Mouse (Mus musculus) stomach, embryonic 16.5 days (tissue): ENCODE results near the gene Lin54. TPM values are rescaled to one million over a fixed set of nuclear protein-coding genes. Genes with fewer than 3 reads are reported as not detected.

Experiments used
- ATAC-seq: fragments of 200-750 bp; cut with Nextera tagmentation; 2 replicates; pipeline ENCODE4 v1.8.0; 2017; ENCODE audit warnings: moderate number of reproducible peaks, moderate TSS enrichment; ENCODE audit not compliant: insufficient read depth, low FRiP score
- H3K27ac ChIP-seq: fragments of 300-500 bp; sonication (generic); 2 replicates; pipeline ENCODE4 v1.5.1; 2014; ENCODE audit warnings: low read length
- H3K27me3 ChIP-seq: fragments of 300-500 bp; sonication (generic); 2 replicates; pipeline ENCODE4 v1.6.1; 2014; ENCODE audit warnings: low read length, control low read depth, mixed read lengths; ENCODE audit not compliant: control insufficient read depth, insufficient read depth
- H3K36me3 ChIP-seq: fragments of 300-500 bp; sonication (generic); 2 replicates; pipeline ENCODE4 v1.6.1; 2014; ENCODE audit warnings: low read length; ENCODE audit not compliant: control insufficient read depth, insufficient read depth
- H3K4me1 ChIP-seq: fragments of 300-500 bp; sonication (generic); 2 replicates; pipeline ENCODE4 v1.6.1; 2014; ENCODE audit warnings: low read length, control low read depth, mixed read lengths; ENCODE audit not compliant: control insufficient read depth, insufficient read depth
- H3K4me2 ChIP-seq: fragments of 300-500 bp; sonication (generic); 2 replicates; pipeline ENCODE4 v1.6.1; 2014; ENCODE audit warnings: low read depth, low read length, mixed read lengths
- H3K4me3 ChIP-seq: fragments of 300-500 bp; sonication (generic); replicated peaks from 2 replicates; pipeline ENCODE4 v1.5.1; 2014; ENCODE audit warnings: mild to moderate bottlenecking, low read length
- H3K9ac ChIP-seq: fragments of 300-500 bp; sonication (generic); 2 replicates; pipeline ENCODE4 v1.6.1; 2014; ENCODE audit warnings: low read length
- H3K9me3 ChIP-seq: fragments of 300-500 bp; sonication (generic); replicated peaks from 2 replicates; pipeline ENCODE4 v1.6.1; 2016; ENCODE audit warnings: low read length, control low read depth; ENCODE audit not compliant: control insufficient read depth
- whole genome bisulfite sequencing: fragments of 180-500 bp; shearing (Covaris S2); extraction: QIAGEN DNeasy Blood & Tissue Kit; methylation state at CpG from one replicate; pipeline ENCODE4 v1.1.7; 2014; 5-methylcytosine and 5-hydroxymethylcytosine counted together
- polyA plus RNA-seq: library from polyadenylated mRNA; unstranded; fragments of >200 nt; fragmentation: Nextera tagmentation; extraction: Ambion mirVana; gene quantifications from 2 replicates; pipeline ENCODE4 v1.2.1, GENCODE M21; 2015

The Lin54 gene
- polyA plus RNA-seq, 1 experiment from 2014 or later = 12.7 TPM

DNA sequence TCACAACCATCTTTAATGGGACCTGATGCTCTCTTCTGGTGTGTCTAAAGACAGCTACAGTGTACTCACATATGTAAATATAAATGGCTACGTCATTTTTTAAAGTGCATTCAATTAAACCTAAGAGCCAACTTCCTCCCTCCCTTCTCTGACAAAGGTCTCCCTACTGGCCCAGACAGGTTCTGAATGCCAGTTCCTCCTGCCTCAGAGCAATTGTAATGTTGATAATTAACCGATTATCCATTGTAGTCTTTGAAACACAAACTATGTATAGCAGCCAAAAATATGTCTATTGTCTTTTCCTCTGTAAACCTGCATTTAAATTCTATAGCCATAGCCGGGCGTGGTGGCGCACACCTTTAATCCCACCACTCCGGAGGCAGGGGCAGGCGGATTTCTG, 33.1 kb downstream of the Lin54 start:
- Histone ChIP-seq H3K27ac (no peak overlapping the region), H3K27me3 (no peaks in the 10 kb centered on the region), H3K36me3 (no peaks in the 10 kb centered on the region), H3K4me1 (no peaks in the 10 kb centered on the region), H3K4me3 (no peak overlapping the region), H3K4me2 (no peak overlapping the region), H3K9me3 (no peaks in the 10 kb centered on the region), H3K9ac (no peak overlapping the region)
- ATAC-seq = no peak
- 89% methylated on average over 7 of the region's 7 CpGs for WGBS

- Histone ChIP-seq H3K4me2 (no peak overlapping the region), H3K27ac (no peak overlapping the region), H3K9me3 (no peaks in the 10 kb centered on the region), H3K4me3 (no peak overlapping the region), H3K4me1 (no peaks in the 10 kb centered on the region), H3K36me3 (no peaks in the 10 kb centered on the region), H3K27me3 (no peaks in the 10 kb centered on the region), H3K9ac (no peak overlapping the region)
- ATAC-seq = no peak
- WGBS = 84% methylated on average over 10 of the region's 10 CpGs
Observed at GRCm38 (mm10) chr5:100466624-100467023, 33.8 kb downstream of the Lin54 start.

DNA sequence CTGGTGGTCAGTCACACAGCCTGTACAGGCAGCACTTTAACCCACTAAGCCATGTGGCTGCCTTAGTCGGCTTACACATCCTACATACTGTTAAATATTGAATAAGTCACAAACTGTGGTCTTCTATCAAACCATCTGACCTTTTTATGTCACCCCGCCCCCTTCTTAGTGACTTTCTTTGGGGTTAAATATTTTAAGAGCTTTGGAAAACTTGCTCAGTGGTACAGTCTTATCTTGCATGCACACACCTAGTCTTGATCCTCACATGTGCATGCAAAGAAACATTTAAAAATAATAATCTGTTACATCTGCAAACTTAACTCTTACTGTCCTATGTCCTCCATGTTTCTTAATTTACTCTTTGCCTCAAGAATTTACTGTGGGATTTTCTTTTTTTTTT, 38.1 kb downstream of the Lin54 start:
- Histone ChIP-seq H3K36me3 (peaks cover 17% of the 10 kb centered on the region), H3K4me2 (no peak overlapping the region), H3K4me1 (no peaks in the 10 kb centered on the region), H3K27me3 (no peaks in the 10 kb centered on the region), H3K4me3 (no peak overlapping the region), H3K9me3 (no peaks in the 10 kb centered on the region), H3K27ac (no peak overlapping the region), H3K9ac (no peak overlapping the region)
- ATAC-seq = no peak
- WGBS = 88% methylated on average over 2 of the region's 2 CpGs

GRCm38 (mm10) chr5:100461526-100461925, 38.9 kb downstream of the Lin54 start:
- Histone ChIP-seq H3K9ac (no peak overlapping the region), H3K27me3 (no peaks in the 10 kb centered on the region), H3K4me1 (no peaks in the 10 kb centered on the region), H3K27ac (no peak overlapping the region), H3K4me3 (no peak overlapping the region), H3K4me2 (no peak overlapping the region), H3K36me3 (peaks cover 17% of the 10 kb centered on the region), H3K9me3 (no peaks in the 10 kb centered on the region)
- ATAC-seq = no peak
- WGBS = 89% methylated on average over 9 of the region's 9 CpGs

- 85% methylated on average over 5 of the region's 5 CpGs for WGBS
Observed at GRCm38 (mm10) chr5:100459468-100459867, 41.0 kb downstream of the Lin54 start.

GRCm38 (mm10) chr5:100451871-100452270, 48.6 kb downstream of the Lin54 start:
- Histone ChIP-seq H3K27me3 (no peaks in the 10 kb centered on the region), H3K4me3 (no peak overlapping the region), H3K27ac (no peak overlapping the region), H3K9me3 (no peaks in the 10 kb centered on the region), H3K36me3 (0 out of 2 replicates have a peak, but pooled peaks cover 6% of the 10 kb centered on the region), H3K9ac (no peak overlapping the region), H3K4me2 (no peak overlapping the region), H3K4me1 (no peaks in the 10 kb centered on the region)
- WGBS = 85% methylated on average over 2 of the region's 2 CpGs
- no peak for ATAC-seq

More at GRCm38 (mm10) chr5:100459468-100459867, 41.0 kb downstream of the Lin54 start:
- Histone ChIP-seq H3K27ac (no peak overlapping the region), H3K9ac (no peak overlapping the region), H3K4me2 (no peak overlapping the region), H3K27me3 (no peaks in the 10 kb centered on the region), H3K9me3 (no peaks in the 10 kb centered on the region), H3K4me3 (no peak overlapping the region), H3K4me1 (no peaks in the 10 kb centered on the region), H3K36me3 (peaks cover 17% of the 10 kb centered on the region)
- no peak for ATAC-seq

GRCm38 (mm10) chr5:100438796-100439195, 61.6 kb downstream of the Lin54 start:
- Histone ChIP-seq H3K9me3 (no peaks in the 10 kb centered on the region), H3K27me3 (no peaks in the 10 kb centered on the region), H3K4me2 (no peak overlapping the region), H3K4me1 (no peaks in the 10 kb centered on the region), H3K9ac (no peak overlapping the region), H3K4me3 (no peak overlapping the region), H3K27ac (no peak overlapping the region), H3K36me3 (0 out of 2 replicates have a peak, but pooled peaks cover 11% of the 10 kb centered on the region)
- WGBS = 94% methylated on average over 14 of the region's 14 CpGs
- ATAC-seq = no peak

GRCm38 (mm10) chr5:100437917-100438316, 62.5 kb downstream of the Lin54 start:
- Histone ChIP-seq H3K27ac (no peak overlapping the region), H3K4me3 (no peak overlapping the region), H3K4me1 (no peaks in the 10 kb centered on the region), H3K36me3 (0 out of 2 replicates have a peak, but pooled peaks cover 11% of the 10 kb centered on the region), H3K4me2 (no peak overlapping the region), H3K27me3 (no peaks in the 10 kb centered on the region), H3K9me3 (no peaks in the 10 kb centered on the region), H3K9ac (no peak overlapping the region)
- no peak for ATAC-seq
- 89% methylated on average over 5 of the region's 5 CpGs for WGBS

DNA sequence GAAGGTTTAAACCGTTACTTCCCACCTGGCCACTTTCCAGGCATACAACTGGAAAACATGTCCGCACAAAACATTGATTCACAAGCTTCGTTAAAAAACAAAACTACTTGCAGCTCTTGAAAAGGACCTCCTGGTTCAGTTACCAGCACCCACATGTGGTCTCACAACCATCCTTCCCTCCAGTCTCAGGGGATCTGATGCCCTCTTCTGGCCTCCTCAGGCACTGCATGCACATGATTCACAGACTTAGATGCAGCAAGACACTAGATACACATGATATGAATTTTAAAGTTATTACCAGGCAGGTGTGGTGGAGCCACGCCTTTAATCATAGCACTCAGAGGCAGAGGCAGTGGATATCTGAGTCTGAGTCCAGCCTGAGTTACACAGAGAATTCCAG, 63.4 kb downstream of the Lin54 start:
- H3K9me3 ChIP-seq = no peaks in the 10 kb centered on the region
- no peak for ATAC-seq
- H3K4me3 ChIP-seq = no peak overlapping the region
- WGBS = 96% methylated on average over 4 of the region's 4 CpGs
- H3K27ac ChIP-seq = no peak overlapping the region
- H3K4me2 ChIP-seq = no peak overlapping the region
- H3K4me1 ChIP-seq = no peaks in the 10 kb centered on the region
- H3K9ac ChIP-seq = no peak overlapping the region
- H3K27me3 ChIP-seq = no peaks in the 10 kb centered on the region
- 0 out of 2 replicates have a peak, but pooled peaks cover 11% of the 10 kb centered on the region for H3K36me3 ChIP-seq

GRCm38 (mm10) chr5:100430966-100431365, 69.5 kb downstream of the Lin54 start:
- no peak overlapping the region for H3K4me2 ChIP-seq
- no peak overlapping the region for H3K4me3 ChIP-seq
- H3K9me3 ChIP-seq = no peaks in the 10 kb centered on the region
- no peak overlapping the region for H3K9ac ChIP-seq
- peaks cover 23% of the 10 kb centered on the region for H3K4me1 ChIP-seq
- H3K27ac ChIP-seq = no peak overlapping the region
- no peak for ATAC-seq
- H3K27me3 ChIP-seq = no peaks in the 10 kb centered on the region
- H3K36me3 ChIP-seq = peaks cover 7% of the 10 kb centered on the region; the same call in 1 of the 2 replicates
- 68% methylated on average over 2 of the region's 2 CpGs for whole genome bisulfite sequencing
